Mouse (Mus musculus): ENCODE measurements around the gene Eef1e1.
"Not testable (repeated sequence)": the region's sequence is repeated elsewhere in the genome, so short reads cannot be mapped to it uniquely, and the experiment has no call there.

Gene Eef1e1

GRCm38 (mm10) chr13:38658528-38659280 is at the start of gene Eef1e1:
Gene Eef1e1, minus strand, starts transcription at chr13:38659058.
- peak; percentile 95 for DNase-seq

- DNase-seq = no peak
Measured at GRCm38 (mm10) chr13:38690845-38691244, 32.0 kb upstream of the Eef1e1 start.

GRCm38 (mm10) chr13:38690028-38690427 is 31.2 kb upstream of the Eef1e1 start:
- peak; percentile 57 for DNase-seq

- DNase-seq = no peak
Measured at GRCm38 (mm10) chr13:38688761-38689160, 29.9 kb upstream of the Eef1e1 start.

GRCm38 (mm10) chr13:38672336-38672735 is 13.5 kb upstream of the Eef1e1 start:
- no peak for DNase-seq

GRCm38 (mm10) chr13:38671451-38671850 is 12.6 kb upstream of the Eef1e1 start:
- DNase-seq = not testable (repeated sequence)

GRCm38 (mm10) chr13:38670051-38670450 is 11.2 kb upstream of the Eef1e1 start:
- no peak for DNase-seq

GRCm38 (mm10) chr13:38668514-38668913 is 9.7 kb upstream of the Eef1e1 start:
- DNase-seq = peak; percentile 18

- DNase-seq = no peak
Measured at GRCm38 (mm10) chr13:38664753-38665152, 5.9 kb upstream of the Eef1e1 start.

GRCm38 (mm10) chr13:38659524-38660136 is 772 bp upstream of the Eef1e1 start:
- no peak for DNase-seq

GRCm38 (mm10) chr13:38657865-38658264 is 993 bp downstream of the Eef1e1 start:
- no peak for DNase-seq

GRCm38 (mm10) chr13:38650292-38650691 is 8.6 kb downstream of the Eef1e1 start:
- DNase-seq = no peak

GRCm38 (mm10) chr13:38649069-38649468 is 9.8 kb downstream of the Eef1e1 start:
- no peak for DNase-seq

- no peak for DNase-seq
Measured at GRCm38 (mm10) chr13:38641414-38641813, 17.4 kb downstream of the Eef1e1 start.

GRCm38 (mm10) chr13:38640961-38641360 is 17.9 kb downstream of the Eef1e1 start:
- DNase-seq = no peak

- no peak for DNase-seq
Measured at GRCm38 (mm10) chr13:38638694-38639093, 20.2 kb downstream of the Eef1e1 start.

- peak; percentile 97 for DNase-seq
Measured at GRCm38 (mm10) chr13:38634800-38635269, 24.0 kb downstream of the Eef1e1 start, which contains the start of gene Bloc1s5. Gene Bloc1s5, minus strand, starts transcription at chr13:38635109.

GRCm38 (mm10) chr13:38634256-38634799 is 24.5 kb downstream of the Eef1e1 start:
- peak; percentile 25 for DNase-seq

- DNase-seq = no peak
Measured at GRCm38 (mm10) chr13:38633287-38634000, 25.4 kb downstream of the Eef1e1 start.

GRCm38 (mm10) chr13:38632556-38632955 is 26.3 kb downstream of the Eef1e1 start:
- no peak for DNase-seq

- DNase-seq = no peak
Measured at GRCm38 (mm10) chr13:38626229-38626525, 32.7 kb downstream of the Eef1e1 start.

- peak; percentile 72 for DNase-seq
Measured at GRCm38 (mm10) chr13:38625492-38626228, 33.2 kb downstream of the Eef1e1 start.

Data from embryo, embryonic 11 days (tissue).